In the genomic region with DNA sequence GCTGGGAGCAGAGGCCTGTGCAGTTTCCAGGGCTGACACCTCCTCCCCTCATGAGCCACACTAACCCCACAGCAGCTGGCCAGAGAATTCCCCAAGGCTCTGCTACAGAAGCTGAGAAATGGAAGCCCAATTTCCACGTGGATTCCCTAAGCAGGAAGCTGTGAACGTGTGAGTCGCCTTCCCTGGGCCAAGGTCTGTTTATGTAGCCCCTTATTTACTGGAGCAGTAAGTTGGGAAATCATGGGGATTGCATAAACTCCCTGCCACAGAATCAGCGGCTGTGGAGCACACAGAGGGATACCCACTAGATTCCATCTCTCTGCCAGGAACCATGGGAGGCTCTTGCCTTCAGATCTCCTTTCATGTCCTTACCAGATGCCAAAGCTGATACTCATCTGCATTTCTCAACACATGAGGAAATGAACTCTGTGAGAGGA, we compare ENCODE assay signal across 9 mouse cellular contexts.
DNase-seq lines count a peak whose midpoint lies in the region; ATAC-seq lines count a peak whose summit lies in the region.
"Had no signal": no experiment of that assay in that cellular context is flagged by ENCODE, and none has a peak within 500 bp of the region (broad histone marks: within the 10 kb centered on the region; RNA-seq: fewer than 3 reads in every experiment).

No protein-coding gene starts in this region.

- intact Hi-C loops in left cerebral cortex, postnatal 4 days (cut with DNase I): loop anchor here (10.0 kb wide), 1 partner anchor 137 kb away; no protein-coding TSS in a partner anchor
- intact Hi-C loops in left cerebral cortex, postnatal 14 days (cut with DNase I): no loop called here

- no peaks in the 10 kb centered on the region for H3K9me3 ChIP-seq in embryonic facial prominence, embryonic 15.5 days (replicated peaks)
- no peaks in the 10 kb centered on the region for H3K9me3 ChIP-seq in heart, embryonic 13.5 days
- no peaks in the 10 kb centered on the region for H3K9me3 ChIP-seq in limb, embryonic 13.5 days

- no peak for ATAC-seq in embryonic facial prominence, embryonic 15.5 days (ENCODE audit: insufficient number of reproducible peaks, low FRiP score, low TSS enrichment, low read depth)
- ATAC-seq in heart, embryonic 13.5 days (ENCODE audit: extremely low read depth, insufficient number of reproducible peaks, low FRiP score, low TSS enrichment): no peak
- ATAC-seq in limb, embryonic 13.5 days (ENCODE audit: low FRiP score, low read depth): peak; percentile 70; the same call in 1 of the 2 replicates
- ATAC-seq in erythroid progenitor cell, adult 5-6 weeks (replicated peaks; ENCODE audit: low FRiP score, poor library complexity, severe bottlenecking): no peak

- H3K4me3 ChIP-seq in embryonic facial prominence, embryonic 15.5 days (replicated peaks): no peak overlapping the region
- H3K4me3 ChIP-seq in heart, embryonic 13.5 days: no peak overlapping the region
- no peak overlapping the region for H3K4me3 ChIP-seq in limb, embryonic 13.5 days
- H3K4me3 ChIP-seq: erythroblast, embryonic 14.5 days had no signal

- 16% methylated on average over 4 of the region's 4 CpGs for WGBS in embryonic facial prominence, embryonic 15.5 days
- 14% methylated on average over 4 of the region's 4 CpGs for WGBS in heart, embryonic 13.5 days
- WGBS in limb, embryonic 13.5 days: 9% methylated on average over 4 of the region's 4 CpGs

- H3K4me1 ChIP-seq in embryonic facial prominence, embryonic 15.5 days: peaks cover 42% of the 10 kb centered on the region
- peaks cover 53% of the 10 kb centered on the region for H3K4me1 ChIP-seq in heart, embryonic 13.5 days
- H3K4me1 ChIP-seq in limb, embryonic 13.5 days: peaks cover 49% of the 10 kb centered on the region

- H3K27ac ChIP-seq in embryonic facial prominence, embryonic 15.5 days (replicated peaks): peak overlapping the region; percentile 17; the same call in 1 of the 2 replicates
- H3K27ac ChIP-seq in heart, embryonic 13.5 days (replicated peaks): peak overlapping the region; percentile 73
- peak overlapping the region; percentile 33; the same call in 1 of the 2 replicates for H3K27ac ChIP-seq in limb, embryonic 13.5 days

- 0 out of 2 replicates have a peak, but pooled peaks cover 3% of the 10 kb centered on the region for H3K36me3 ChIP-seq in embryonic facial prominence, embryonic 15.5 days
- no peaks in the 10 kb centered on the region for H3K36me3 ChIP-seq in heart, embryonic 13.5 days
- no peaks in the 10 kb centered on the region for H3K36me3 ChIP-seq in limb, embryonic 13.5 days

- H3K9ac ChIP-seq in embryonic facial prominence, embryonic 15.5 days: no peak overlapping the region
- H3K9ac ChIP-seq in heart, embryonic 13.5 days: peak overlapping the region; percentile 58
- no peak overlapping the region for H3K9ac ChIP-seq in limb, embryonic 13.5 days

- DNase-seq in left cerebral cortex, postnatal 4 days: peak; percentile 51
- no peak for DNase-seq in left cerebral cortex, postnatal 14 days (ENCODE audit: low spot score in 2 of 2)
- DNase-seq in layer of hippocampus, adult 8-10 months (ENCODE audit: low spot score in 2 of 2): no peak
- no peak for DNase-seq in right cerebral cortex, postnatal 25 days

- H3K4me2 ChIP-seq in embryonic facial prominence, embryonic 15.5 days (replicated peaks): no peak overlapping the region
- H3K4me2 ChIP-seq in heart, embryonic 13.5 days: peak overlapping the region; percentile 22
- 0 out of 2 replicates have a peak overlapping the region, but pooled peaks have one; percentile 9 for H3K4me2 ChIP-seq in limb, embryonic 13.5 days (replicated peaks)

- H3K27me3 ChIP-seq in embryonic facial prominence, embryonic 15.5 days: no peaks in the 10 kb centered on the region
- H3K27me3 ChIP-seq in heart, embryonic 13.5 days (replicated peaks): no peaks in the 10 kb centered on the region
- H3K27me3 ChIP-seq in limb, embryonic 13.5 days: 0 out of 2 replicates have a peak, but pooled peaks cover 6% of the 10 kb centered on the region

Comparison
In these comparisons a context has a peak if more than half of its experiments do, and no peak if none do; other contexts are left out.
1. H3K27ac ChIP-seq: peak in every context shown above with its lines; median percentile 73 in heart, embryonic 13.5 days; 33 in limb, embryonic 13.5 days; 17 in embryonic facial prominence, embryonic 15.5 days.